Comparison of ENCODE assay signal across 8 mouse cellular contexts in genomic region chr19:37175436-37175805, GRCm38 (mm10). TPM values are rescaled to one million over a fixed set of nuclear protein-coding genes. Genes with fewer than 3 reads are reported as not detected.
DNase-seq lines count a peak whose midpoint lies in the region; ATAC-seq and TF ChIP-seq lines count a peak whose summit lies in the region.

No protein-coding gene starts in this region.

- H3K4me3 ChIP-seq in lung, adult 2 months (replicated peaks; ENCODE audit: extremely low read depth, low read depth, low read length) = peak overlapping the region; percentile 51
- H3K4me3 ChIP-seq in forebrain, embryonic 15.5 days = peak overlapping the region; percentile 74
- peak overlapping the region; percentile 58 to 64 for H3K4me3 ChIP-seq in liver, embryonic 14.5 days (ENCODE audit: insufficient read depth in 1 of 2, low read depth in 2 of 2, low read length in 2 of 2)
- peak overlapping the region; percentile 69 for H3K4me3 ChIP-seq in stomach, postnatal 0 days (ENCODE audit: low read depth, low read length)

- peaks cover 9% of the 10 kb centered on the region; the same call in 1 of the 2 replicates for H3K27me3 ChIP-seq in forebrain, embryonic 15.5 days
- H3K27me3 ChIP-seq in liver, embryonic 14.5 days (ENCODE audit: control insufficient read depth, insufficient read depth, low read length) = peaks cover 54% of the 10 kb centered on the region
- H3K27me3 ChIP-seq in stomach, postnatal 0 days (ENCODE audit: control insufficient read depth, insufficient read depth, low read length) = no peaks in the 10 kb centered on the region

- peak overlapping the region; percentile 98 for H3K4me2 ChIP-seq in forebrain, embryonic 15.5 days (replicated peaks)
- peak overlapping the region; percentile 86 for H3K4me2 ChIP-seq in liver, embryonic 14.5 days (ENCODE audit: low read depth)
- peak overlapping the region; percentile 99 for H3K4me2 ChIP-seq in stomach, postnatal 0 days (replicated peaks; ENCODE audit: low read depth)

- peak; percentile 48 for DNase-seq in cerebellum, adult 11 months
- no peak for DNase-seq in cerebellum, adult 11-12 months
- no peak for DNase-seq in lung, adult 2 months
- DNase-seq in lung, adult 18-20 months = no peak
- DNase-seq in liver, embryonic 14.5 days (ENCODE audit: low read depth in 3 of 3, low spot score in 3 of 3) = no peak
- no peak for DNase-seq in stomach, postnatal 0 days (ENCODE audit: low spot score)
- no peak for DNase-seq in left cerebral cortex, adult 18-20 months (ENCODE audit: low spot score in 2 of 2)

- no peak for ATAC-seq in forebrain, embryonic 15.5 days (replicated peaks)
- ATAC-seq in liver, embryonic 14.5 days (ENCODE audit: insufficient read depth) = no peak
- no peak for ATAC-seq in stomach, postnatal 0 days (ENCODE audit: low FRiP score, low TSS enrichment)

- no peaks in the 10 kb centered on the region for H3K9me3 ChIP-seq in forebrain, embryonic 15.5 days
- no peaks in the 10 kb centered on the region for H3K9me3 ChIP-seq in liver, embryonic 14.5 days (ENCODE audit: control insufficient read depth, low read length)
- H3K9me3 ChIP-seq in stomach, postnatal 0 days (ENCODE audit: control insufficient read depth, low read length) = no peaks in the 10 kb centered on the region

- peak overlapping the region; percentile 94 for H3K27ac ChIP-seq in forebrain, embryonic 15.5 days (replicated peaks)
- H3K27ac ChIP-seq in liver, embryonic 14.5 days = no peak overlapping the region
- H3K27ac ChIP-seq in stomach, postnatal 0 days (replicated peaks) = peak overlapping the region; percentile 74

- TF ChIP-seq POLR2A in lung, adult 2 months (IDR thresholded peaks at IDR 0.05; ENCODE audit: borderline replicate concordance, extremely low read depth, low read depth, low read length) = no peak

- no peak for TF ChIP-seq EP300 in liver, embryonic 14.5 days (IDR thresholded peaks at IDR 0.05; ENCODE audit: low read depth)
- no peak for TF ChIP-seq EP300 in stomach, postnatal 0 days (optimal IDR thresholded peaks at IDR 0.05)

- H3K9ac ChIP-seq in forebrain, embryonic 15.5 days (replicated peaks) = peak overlapping the region; percentile 74
- peak overlapping the region; percentile 28 for H3K9ac ChIP-seq in liver, embryonic 14.5 days (replicated peaks)
- peak overlapping the region; percentile 69 for H3K9ac ChIP-seq in stomach, postnatal 0 days (ENCODE audit: low read length)

- peaks cover 6% of the 10 kb centered on the region for H3K4me1 ChIP-seq in lung, adult 2 months (ENCODE audit: control insufficient read depth, insufficient read depth, low read length)
- peaks cover 48% of the 10 kb centered on the region for H3K4me1 ChIP-seq in forebrain, embryonic 15.5 days
- peaks cover 16 to 17% of the 10 kb centered on the region in 2 experiments for H3K4me1 ChIP-seq in liver, embryonic 14.5 days (replicated peaks; ENCODE audit: control insufficient read depth in 2 of 2, insufficient read depth in 2 of 2, low read length in 1 of 2)
- peaks cover 3% of the 10 kb centered on the region for H3K4me1 ChIP-seq in stomach, postnatal 0 days (replicated peaks; ENCODE audit: control insufficient read depth, insufficient read depth)

- no peaks in the 10 kb centered on the region for H3K36me3 ChIP-seq in forebrain, embryonic 15.5 days
- no peaks in the 10 kb centered on the region; the same call in 1 of the 2 replicates for H3K36me3 ChIP-seq in liver, embryonic 14.5 days (replicated peaks; ENCODE audit: control insufficient read depth, insufficient read depth, low read depth)
- H3K36me3 ChIP-seq in stomach, postnatal 0 days (ENCODE audit: control insufficient read depth, insufficient read depth, low read length) = no peaks in the 10 kb centered on the region

- 1% methylated on average over 12 of the region's 12 CpGs for whole genome bisulfite sequencing in lung, adult 2 months
- WGBS in forebrain, embryonic 15.5 days = under 1% methylated on average over 12 of the region's 12 CpGs
- WGBS in liver, embryonic 14.5 days (ENCODE audit: insufficient replicate concordance) = 2% methylated on average over 12 of the region's 12 CpGs
- 2% methylated on average over 12 of the region's 12 CpGs for WGBS in stomach, postnatal 0 days

- no peak for TF ChIP-seq CTCF in lung, adult 2 months (IDR thresholded peaks at IDR 0.05; ENCODE audit: insufficient read depth, low read length)
- TF ChIP-seq CTCF in liver, embryonic 14.5 days (IDR thresholded peaks at IDR 0.05; ENCODE audit: low read depth) = no peak
- no peak for TF ChIP-seq CTCF in stomach, postnatal 0 days (IDR thresholded peaks at IDR 0.05; ENCODE audit: low read depth)

RNA-seq across cellular contexts. Expression of gene March5, which starts 31.9 kb away (rescaled TPM):
- polyA plus RNA-seq in lung, adult 2 months (2012; rRNA removed) = 26.6 and 28.8 TPM in 2 replicates
- polyA plus RNA-seq in forebrain, embryonic 15.5 days (2015; fragmentation: Nextera tagmentation; extraction: Ambion mirVana) = 124 and 135 TPM in 2 replicates
- polyA plus RNA-seq in liver, embryonic 14.5 days (2012; rRNA removed) = 40.9 and 69.6 TPM in 2 replicates
- 145 and 153 TPM in 2 replicates for polyA plus RNA-seq in liver, embryonic 14.5 days (2014; fragmentation: Nextera tagmentation; extraction: Ambion mirVana)
- 49.9 and 50.0 TPM in 2 replicates for polyA plus RNA-seq in stomach, postnatal 0 days (2015; fragmentation: Nextera tagmentation; extraction: Ambion mirVana)
- total RNA-seq in left cerebral cortex, adult 18-20 months (2021) = 10 to 100 TPM; 90.6 to 92.7 TPM

RNA-seq across cellular contexts. Expression of gene Cpeb3, which starts 33.0 kb away (rescaled TPM):
- 6.8 and 11.5 TPM in 2 replicates for polyA plus RNA-seq in lung, adult 2 months (2012; rRNA removed)
- polyA plus RNA-seq in forebrain, embryonic 15.5 days (2015; fragmentation: Nextera tagmentation; extraction: Ambion mirVana) = 7.4 and 10.1 TPM in 2 replicates
- polyA plus RNA-seq in liver, embryonic 14.5 days (2012; rRNA removed) = 1.8 and 2.4 TPM in 2 replicates
- 1.8 and 1.9 TPM in 2 replicates for polyA plus RNA-seq in liver, embryonic 14.5 days (2014; fragmentation: Nextera tagmentation; extraction: Ambion mirVana)
- 1.2 and 1.3 TPM in 2 replicates for polyA plus RNA-seq in stomach, postnatal 0 days (2015; fragmentation: Nextera tagmentation; extraction: Ambion mirVana)
- 10 to 100 TPM; 87.0 to 97.8 TPM for total RNA-seq in left cerebral cortex, adult 18-20 months (2021)
